Mouse (Mus musculus) lung, postnatal 0 days (tissue): Measurements from ENCODE around the gene Dnah5.

Experiments
- CTCF ChIP-seq: IDR thresholded peaks from 2 replicates; pipeline ENCODE4 v1.5.1; 2016; ENCODE audit warnings: antibody characterized with exemption, mild to moderate bottlenecking
- EP300 ChIP-seq: IDR thresholded peaks from 2 replicates; pipeline ENCODE4 v1.6.1; 2016; ENCODE audit warnings: antibody characterized with exemption, mild to moderate bottlenecking, control low read depth

DNA sequence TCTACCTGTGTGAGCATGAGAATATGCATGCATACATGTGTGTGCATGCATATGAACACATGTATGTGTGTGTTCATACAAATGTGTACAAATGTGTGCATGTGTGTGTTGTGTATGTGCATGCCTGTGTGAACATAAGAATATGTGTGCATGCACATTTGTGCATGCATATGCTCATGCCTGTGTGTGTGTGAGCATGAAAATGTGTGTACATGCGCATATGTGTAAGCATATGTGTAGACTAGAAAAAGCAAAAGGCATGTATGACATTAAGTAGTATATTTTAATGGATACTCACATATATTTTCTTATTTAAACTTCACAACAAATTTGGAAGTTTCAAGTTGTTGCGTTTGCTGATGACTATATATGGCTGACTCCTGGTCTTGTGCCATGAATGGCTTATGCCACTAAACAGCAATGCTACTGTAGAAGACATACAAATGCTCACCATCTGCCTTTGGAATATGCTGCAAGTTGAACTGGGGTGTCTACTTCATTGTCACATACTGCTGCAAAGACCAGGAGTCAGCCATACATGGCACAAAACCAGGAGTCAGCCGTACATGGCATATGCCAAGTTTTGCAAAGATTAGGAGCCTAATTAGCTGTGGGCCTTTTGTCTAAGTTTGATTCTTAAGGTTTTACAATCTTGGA lies 263.2 kb downstream of the Dnah5 start:
- TF ChIP-seq CTCF: no peak
- no peak for TF ChIP-seq EP300
